Mouse (Mus musculus) kidney, adult 8-10 months (tissue): ENCODE data around the gene Gm20747.
"Not testable (repeated sequence)": the region's sequence is repeated elsewhere in the genome, so short reads cannot be mapped to it uniquely, and the experiment has no call there.

Source experiments
- DNase-seq, 2 experiments: peaks; one replicate each; pipeline ENCODE4 v3.0.0; 2022

Gm20747 gene

GRCm38 (mm10) chrY:53418191-53418590 is at the start of gene Gm20747:
TSS of gene Gm20747 (minus strand) at chrY:53418291.
- DNase-seq = not testable (repeated sequence)
